Mouse (Mus musculus) lung, adult 2 months (tissue): ENCODE measurements at regions not wholly inside any gene's neighbourhood (a gene's known extent, or its start where the extent isn't known, plus 50 kb on each side); places are given as distances from the start of the nearest gene placed in this dataset.

ENCODE experiments used
- CTCF ChIP-seq: fragments of 200-500 bp; IDR thresholded peaks from 2 replicates; pipeline ENCODE4 v1.5.1; 2011; ENCODE audit warnings: mild to moderate bottlenecking, low read length, control low read depth; ENCODE audit not compliant: insufficient read depth
- POLR2A ChIP-seq: fragments of 200-500 bp; IDR thresholded peaks from 2 replicates; pipeline ENCODE4 v1.6.1; 2011; ENCODE audit warnings: low read depth, mild to moderate bottlenecking, control low read depth, low read length, borderline replicate concordance; ENCODE audit errors: extremely low read depth

DNA sequence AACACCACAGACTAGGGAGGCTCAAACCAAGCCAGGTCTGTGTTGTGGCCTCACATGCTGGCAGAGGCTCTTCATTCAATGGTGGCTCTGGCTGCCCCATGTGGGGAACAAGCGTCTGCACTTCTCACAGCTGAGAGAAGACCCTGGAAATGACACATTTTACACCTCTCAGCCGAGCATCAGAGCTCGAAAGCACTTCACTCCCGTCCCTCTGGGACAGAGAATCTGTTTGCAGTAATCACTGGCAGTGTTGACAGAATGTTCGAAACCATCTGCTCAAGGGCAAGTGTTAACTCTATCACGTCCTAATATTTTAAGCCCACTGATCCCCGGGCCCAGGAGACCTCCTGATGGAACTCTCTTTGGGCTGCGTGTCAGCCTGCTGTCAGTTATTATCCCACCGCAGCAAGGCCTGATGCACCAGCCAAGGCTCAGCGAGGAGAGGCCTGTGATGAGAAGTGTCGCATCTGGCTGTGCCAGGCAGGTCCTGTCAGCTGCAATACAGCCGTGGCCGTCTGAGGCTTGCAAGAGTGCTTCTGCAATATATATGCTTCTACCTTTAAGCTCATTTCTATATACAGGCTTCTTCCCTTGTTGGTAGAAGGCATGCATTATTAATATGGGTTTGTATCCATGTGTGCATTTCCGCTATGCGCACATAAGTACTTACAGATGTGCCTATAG lies 241.5 kb upstream of the Dnajc19 start:
- TF ChIP-seq POLR2A (no peak), CTCF (no peak)
